Mouse (Mus musculus) embryonic fibroblast, embryonic 13.5 days (primary cell): ENCODE results near the gene Gm10642.

ENCODE experiments used
- CTCF ChIP-seq: IDR thresholded peaks from 2 replicates; pipeline ENCODE4 v1.5.1; 2011; ENCODE audit warnings: mild to moderate bottlenecking, control low read depth, low read length, moderate library complexity, borderline replicate concordance; ENCODE audit not compliant: insufficient read depth
- POLR2A ChIP-seq: IDR thresholded peaks from 2 replicates; pipeline ENCODE4 v1.6.1; 2011; ENCODE audit warnings: low read depth, mild to moderate bottlenecking, control low read depth, low read length, moderate library complexity

GRCm38 (mm10) chr9:70688301-70688968 lies 32.4 kb downstream of the Gm10642 start:
- TF ChIP-seq CTCF, result no peak
- TF ChIP-seq POLR2A, result no peak
